Mouse (Mus musculus): ENCODE measurements around the gene Sergef.

GRCm38 (mm10) chr7:46466422-46466981, 173.1 kb downstream of the Sergef start:
- TF ChIP-seq CTCF (IDR thresholded peaks at IDR 0.05) (no peak), POLR2A (IDR thresholded peaks at IDR 0.05; ENCODE audit: insufficient read depth, low read depth, low read length) (no peak), EP300 (IDR thresholded peaks at IDR 0.05; ENCODE audit: insufficient read depth, low read depth, low read length) (no peak)
